Mouse (Mus musculus) limb, embryonic 10.5 days (tissue): ENCODE results near the gene Olfr340. TPM values are rescaled to one million over a fixed set of nuclear protein-coding genes. Genes with fewer than 3 reads are reported as not detected.
"Not testable (repeated sequence)": the region's sequence is repeated elsewhere in the genome, so short reads cannot be mapped to it uniquely, and the experiment has no call there.

Source experiments
- DNase-seq: peaks from one replicate; pipeline ENCODE4 v3.0.0-alpha.2; 2017; ENCODE audit warnings: low spot score
- H3K27ac ChIP-seq: fragments of 300-500 bp; sonication (generic); 2 replicates; pipeline ENCODE4 v1.5.1; 2016; ENCODE audit warnings: mild to moderate bottlenecking
- H3K27me3 ChIP-seq: fragments of 300-500 bp; sonication (generic); 2 replicates; pipeline ENCODE4 v1.6.1; 2016; ENCODE audit warnings: low read depth, mild to moderate bottlenecking; ENCODE audit not compliant: poor library complexity, severe bottlenecking
- H3K36me3 ChIP-seq: fragments of 300-500 bp; sonication (generic); 2 replicates; pipeline ENCODE4 v1.6.1; 2016; ENCODE audit warnings: mild to moderate bottlenecking, moderate library complexity
- H3K4me1 ChIP-seq: fragments of 300-500 bp; sonication (generic); 2 replicates; pipeline ENCODE4 v1.6.1; 2016
- H3K4me3 ChIP-seq: fragments of 300-500 bp; sonication (generic); 2 replicates; pipeline ENCODE4 v1.5.1; 2016; ENCODE audit warnings: mild to moderate bottlenecking, moderate library complexity
- H3K9me3 ChIP-seq: fragments of 300-500 bp; sonication (generic); replicated peaks from 2 replicates; pipeline ENCODE4 v1.6.1; 2016; ENCODE audit warnings: mild to moderate bottlenecking
- WGBS: fragments of 180-500 bp; shearing (Covaris S2); methylation state at CpG from one replicate; pipeline ENCODE4 v1.1.7; 2016; 5-methylcytosine and 5-hydroxymethylcytosine counted together
- polyA plus RNA-seq: library from polyadenylated mRNA; unstranded; fragments of >200 nt; fragmentation: Nextera tagmentation; extraction: Ambion mirVana; gene quantifications from 2 replicates; pipeline ENCODE4 v1.2.1, GENCODE M21; 2016

The Olfr340 gene
- not detected in 2 replicates for polyA plus RNA-seq

- Histone ChIP-seq H3K27me3 (no peaks in the 10 kb centered on the region), H3K27ac (no peak within 1 kb of the TSS), H3K4me1 (no peaks in the 10 kb centered on the region), H3K9me3 (peaks cover 3% of the 10 kb centered on the region; the same call in 1 of the 2 replicates), H3K4me3 (no peak within 1 kb of the TSS), H3K36me3 (no peaks in the 10 kb centered on the region)
- WGBS, result 64% methylated on average over 1 of the region's 1 CpGs
- DNase-seq, result no peak
Observed at GRCm38 (mm10) chr2:36452287-36452686, at the start of gene Olfr340. Olfr340 (plus strand) TSS chr2:36452587.

GRCm38 (mm10) chr2:36415174-36415573 lies 37.2 kb upstream of the Olfr340 start:
- not testable (repeated sequence) for H3K9me3 ChIP-seq, H3K4me3 ChIP-seq, H3K4me1 ChIP-seq, H3K27me3 ChIP-seq, H3K36me3 ChIP-seq, DNase-seq, H3K27ac ChIP-seq
- 93% methylated on average over 3 of the region's 3 CpGs for WGBS

- not testable (repeated sequence) for H3K4me1 ChIP-seq, H3K27ac ChIP-seq, H3K27me3 ChIP-seq, DNase-seq, H3K4me3 ChIP-seq, H3K9me3 ChIP-seq, H3K36me3 ChIP-seq
- WGBS, result 91% methylated on average over 7 of the region's 7 CpGs
Observed at GRCm38 (mm10) chr2:36415591-36415990, 36.8 kb upstream of the Olfr340 start.

GRCm38 (mm10) chr2:36418647-36419046 lies 33.7 kb upstream of the Olfr340 start, which contains the start of gene Olfr339:
Olfr339 (plus strand) TSS chr2:36418947.
- no peak within 1 kb of the TSS for H3K27ac ChIP-seq
- H3K4me3 ChIP-seq, result no peak within 1 kb of the TSS
- H3K36me3 ChIP-seq, result no peaks in the 10 kb centered on the region
- DNase-seq, result no peak
- no peaks in the 10 kb centered on the region for H3K4me1 ChIP-seq
- no peaks in the 10 kb centered on the region for H3K9me3 ChIP-seq
- no peaks in the 10 kb centered on the region for H3K27me3 ChIP-seq
- WGBS, result 90% methylated on average over 3 of the region's 3 CpGs

- no peak for DNase-seq
- Histone ChIP-seq H3K36me3 (no peaks in the 10 kb centered on the region), H3K9me3 (peaks cover 6% of the 10 kb centered on the region; the same call in 1 of the 2 replicates)
Observed at GRCm38 (mm10) chr2:36473634-36474033, 21.2 kb downstream of the Olfr340 start.

GRCm38 (mm10) chr2:36482368-36482767 lies 30.0 kb downstream of the Olfr340 start, which contains the start of gene Olfr341:
Olfr341 (minus strand) TSS chr2:36482468.
- Histone ChIP-seq H3K4me1 (no peaks in the 10 kb centered on the region), H3K27me3 (no peaks in the 10 kb centered on the region), H3K36me3 (no peaks in the 10 kb centered on the region), H3K4me3 (no peak within 1 kb of the TSS), H3K27ac (no peak within 1 kb of the TSS), H3K9me3 (no peaks in the 10 kb centered on the region)
- DNase-seq, result no peak

More at GRCm38 (mm10) chr2:36473634-36474033, 21.2 kb downstream of the Olfr340 start:
- Histone ChIP-seq H3K4me3 (no peak overlapping the region), H3K4me1 (no peaks in the 10 kb centered on the region), H3K27ac (no peak overlapping the region), H3K27me3 (no peaks in the 10 kb centered on the region)

Other genes with a start within 250 kb of the Olfr340 start
- gene Ptgs1, start 222.2 kb upstream of the Olfr340 start, polyA plus RNA-seq, result 2.9 and 3.3 TPM in 2 replicates
- gene Olfr338, start 79.1 kb upstream of the Olfr340 start, polyA plus RNA-seq, result 0.03 TPM in 1 of 2 replicates, not detected in the other
- gene Olfr339, start 33.6 kb upstream of the Olfr340 start, polyA plus RNA-seq, result not detected in 2 replicates
- gene Olfr341, start 29.9 kb downstream of the Olfr340 start, polyA plus RNA-seq, result not detected in 2 replicates
- not detected in 2 replicates for gene Olfr342, start 72.4 kb downstream of the Olfr340 start, polyA plus RNA-seq
- not detected in 2 replicates for gene Olfr344, start 114.1 kb downstream of the Olfr340 start, polyA plus RNA-seq
- not detected in 2 replicates for gene Olfr345, start 187.5 kb downstream of the Olfr340 start, polyA plus RNA-seq
- gene Olfr346, start 233.2 kb downstream of the Olfr340 start, polyA plus RNA-seq, result not detected in 2 replicates